Mouse (Mus musculus): Measurements from ENCODE around the gene Gpatch4.

Gpatch4 gene

GRCm38 (mm10) chr3:88030608-88031395 is 12.1 kb upstream of the Gpatch4 start:
- in situ Hi-C loops (cut with MseI, MboI), result no loop called here

GRCm38 (mm10) chr3:88033506-88033905 is 9.4 kb upstream of the Gpatch4 start:
- in situ Hi-C loops (cut with MseI, MboI), result no loop called here

GRCm38 (mm10) chr3:88035561-88036293 is 7.2 kb upstream of the Gpatch4 start:
- in situ Hi-C loops (cut with MseI, MboI), result no loop called here

- in situ Hi-C loops (cut with MseI, MboI), result no loop called here
Observed at GRCm38 (mm10) chr3:88049532-88049931, 6.6 kb downstream of the Gpatch4 start.

GRCm38 (mm10) chr3:88057030-88057429 is 14.1 kb downstream of the Gpatch4 start:
- in situ Hi-C loops (cut with MseI, MboI), result no loop called here

GRCm38 (mm10) chr3:88057902-88058696 is 15.2 kb downstream of the Gpatch4 start, which contains the start of gene Naxe:
TSS of gene Naxe (minus strand) at chr3:88058495.
- in situ Hi-C loops (cut with MseI, MboI), result no loop called here

GRCm38 (mm10) chr3:88068386-88068785 is 25.5 kb downstream of the Gpatch4 start:
- in situ Hi-C loops (cut with MseI, MboI), result no loop called here

- in situ Hi-C loops (cut with MseI, MboI), result loop anchor here (5.0 kb wide), 2 partner anchors 54 to 64 kb away; no protein-coding TSS in a partner anchor
Observed at GRCm38 (mm10) chr3:88071783-88072182, 28.9 kb downstream of the Gpatch4 start.

GRCm38 (mm10) chr3:88073631-88074030 is 30.7 kb downstream of the Gpatch4 start:
- in situ Hi-C loops (cut with MseI, MboI), result loop anchor here (5.0 kb wide), 2 partner anchors 56 to 66 kb away; no protein-coding TSS in a partner anchor

- in situ Hi-C loops (cut with MseI, MboI), result loop anchor here (5.0 kb wide), 2 partner anchors 57 to 67 kb away; no protein-coding TSS in a partner anchor
Observed at GRCm38 (mm10) chr3:88074351-88074750, 31.4 kb downstream of the Gpatch4 start.

- in situ Hi-C loops (cut with MseI, MboI), result loop anchor here (5.0 kb wide), 2 partner anchors 57 to 67 kb away; no protein-coding TSS in a partner anchor
Observed at GRCm38 (mm10) chr3:88074766-88075165, 31.9 kb downstream of the Gpatch4 start.

- in situ Hi-C loops (cut with MseI, MboI), result no loop called here
Observed at GRCm38 (mm10) chr3:88077441-88077840, 34.5 kb downstream of the Gpatch4 start.

- in situ Hi-C loops (cut with MseI, MboI), result no loop called here
Observed at GRCm38 (mm10) chr3:88078204-88078603, 35.3 kb downstream of the Gpatch4 start, which contains the start of gene Ttc24. TSS of gene Ttc24 (minus strand) at chr3:88078304.

- in situ Hi-C loops (cut with MseI, MboI), result no loop called here
Observed at GRCm38 (mm10) chr3:88081345-88082223, 38.7 kb downstream of the Gpatch4 start, which contains the start of gene Iqgap3. TSS of gene Iqgap3 (plus strand) at chr3:88081971.

GRCm38 (mm10) chr3:88082224-88082618 is 39.3 kb downstream of the Gpatch4 start:
- in situ Hi-C loops (cut with MseI, MboI), result no loop called here

GRCm38 (mm10) chr3:88082663-88083062 is 39.8 kb downstream of the Gpatch4 start:
- in situ Hi-C loops (cut with MseI, MboI), result no loop called here

- in situ Hi-C loops (cut with MseI, MboI), result no loop called here
Observed at GRCm38 (mm10) chr3:88084001-88084400, 41.1 kb downstream of the Gpatch4 start.

GRCm38 (mm10) chr3:88085459-88085858 is 42.6 kb downstream of the Gpatch4 start:
- in situ Hi-C loops (cut with MseI, MboI), result loop anchor here in 1 of 2 experiments (5.0 kb wide), 1 partner anchor 87 kb away; no protein-coding TSS in a partner anchor

- in situ Hi-C loops (cut with MseI, MboI), result loop anchor here in 1 of 2 experiments (5.0 kb wide), 1 partner anchor 85 kb away; no protein-coding TSS in a partner anchor
Observed at GRCm38 (mm10) chr3:88087688-88088087, 44.8 kb downstream of the Gpatch4 start.

GRCm38 (mm10) chr3:88090106-88090505 is 47.2 kb downstream of the Gpatch4 start:
- in situ Hi-C loops (cut with MseI, MboI), result no loop called here

Data from mouse trophoblast stem cell (cell line).